25 mouse cellular contexts compared by ENCODE assay signal in genomic region chr17:49377626-49378025, GRCm38 (mm10).
"Had no signal": no experiment of that assay in that cellular context is flagged by ENCODE, and none has a peak within 500 bp of the region (broad histone marks: within the 10 kb centered on the region; RNA-seq: fewer than 3 reads in every experiment).

No protein-coding gene starts in this region.

- H3K4me3 ChIP-seq: gastrocnemius, adult 2 months; heart, embryonic 10.5 days; heart, embryonic 12.5 days; hindbrain, embryonic 10.5 days; hindbrain, embryonic 12.5 days; intestine, embryonic 15.5 days; left cerebral cortex, adult 2 months; limb, embryonic 13.5 days; limb, embryonic 15.5 days; liver, embryonic 12.5 days had no signal

- DNase-seq: gastrocnemius, adult 2 months; gastrocnemius, postnatal 10 days; gastrocnemius, postnatal 25 days; heart, adult 18-20 months; heart, postnatal 10 days; heart, postnatal 4 days; kidney, adult 18-20 months; kidney, adult 8-10 months; kidney, postnatal 10 days; kidney, postnatal 25 days; kidney, postnatal 4 days; layer of hippocampus, adult 9-11 months; layer of hippocampus, postnatal 36 days; left cerebral cortex, postnatal 4 days had no signal

- H3K27ac ChIP-seq: gastrocnemius, adult 2 months; heart, embryonic 10.5 days; hindbrain, embryonic 10.5 days; hindbrain, embryonic 12.5 days; hindbrain, embryonic 14.5 days; intestine, embryonic 15.5 days; left cerebral cortex, adult 2 months; limb, embryonic 13.5 days; limb, embryonic 15.5 days; liver, embryonic 12.5 days; liver, embryonic 14.5 days had no signal

- H3K36me3 ChIP-seq: heart, embryonic 10.5 days; heart, embryonic 12.5 days; hindbrain, embryonic 10.5 days; hindbrain, embryonic 12.5 days; intestine, embryonic 15.5 days; limb, embryonic 13.5 days; limb, embryonic 15.5 days; liver, embryonic 12.5 days had no signal

- H3K4me1 ChIP-seq: hindbrain, embryonic 10.5 days; hindbrain, embryonic 12.5 days; intestine, embryonic 15.5 days; limb, embryonic 13.5 days; limb, embryonic 15.5 days; liver, embryonic 12.5 days had no signal

- H3K9me3 ChIP-seq: heart, embryonic 10.5 days; heart, embryonic 12.5 days; hindbrain, embryonic 10.5 days; hindbrain, embryonic 12.5 days; intestine, embryonic 15.5 days; limb, embryonic 13.5 days; limb, embryonic 15.5 days; liver, embryonic 12.5 days had no signal

- H3K27me3 ChIP-seq: hindbrain, embryonic 12.5 days; intestine, embryonic 15.5 days; limb, embryonic 13.5 days; limb, embryonic 15.5 days; liver, embryonic 12.5 days had no signal
